Mouse (Mus musculus): Measurements from ENCODE around the gene Il4i1.

- TF ChIP-seq CTCF (IDR thresholded peaks at IDR 0.05; ENCODE audit: low read depth) (no peak), EP300 (IDR thresholded peaks at IDR 0.05; ENCODE audit: low read depth) (no peak)
These were observed 31.6 kb downstream of the Il4i1 start for GRCm38 (mm10) chr7:44847772-44848171.
